Mouse (Mus musculus): ENCODE data around the gene Qsox1. TPM values are rescaled to one million over a fixed set of nuclear protein-coding genes. Genes with fewer than 3 reads are reported as not detected.

The Qsox1 gene
- polyA plus RNA-seq, 1 experiment from 2014 or later = 12.5 TPM

DNA sequence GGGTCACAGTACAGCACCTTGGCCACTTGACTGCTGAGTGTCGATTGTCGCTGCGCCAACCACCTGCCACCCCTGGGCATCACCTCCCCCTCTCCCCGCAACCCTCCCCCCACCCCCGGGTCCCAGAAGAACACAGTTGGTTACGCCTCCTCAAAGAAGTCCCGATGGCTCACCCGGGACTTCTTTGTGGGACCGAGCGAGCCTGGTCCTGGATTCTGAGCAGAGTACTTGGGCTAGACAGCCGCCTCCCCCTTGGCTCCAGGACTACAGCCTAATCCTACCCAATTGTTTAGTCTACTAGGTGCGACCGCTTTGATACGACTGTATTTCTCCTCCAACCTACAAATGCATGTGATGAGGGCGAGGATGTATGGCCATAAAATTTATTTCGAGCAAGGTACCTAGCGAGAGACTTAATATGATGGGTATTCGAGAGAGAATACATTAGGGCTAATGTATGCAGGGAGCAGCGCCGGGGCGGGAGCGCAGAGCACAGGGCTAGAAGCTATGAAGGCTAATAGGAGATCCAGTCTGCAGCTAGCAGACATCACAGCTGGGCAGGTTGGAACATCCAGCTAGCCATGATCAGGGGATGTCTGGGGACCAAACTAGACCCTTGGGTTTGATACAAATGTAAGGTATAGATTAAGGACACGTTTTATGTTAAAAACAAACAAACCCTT is 83.4 kb downstream of the Qsox1 start:
- H3K36me3 ChIP-seq (ENCODE audit: control insufficient read depth, insufficient read depth, low read length) = no peaks in the 10 kb centered on the region
- peak overlapping the region; percentile 13; the same call in 1 of the 2 replicates for H3K4me3 ChIP-seq (ENCODE audit: low read depth, low read length)
- H3K4me1 ChIP-seq (replicated peaks; ENCODE audit: control insufficient read depth, insufficient read depth, low read length) = no peaks in the 10 kb centered on the region; the same call in 1 of the 2 replicates
- H3K9me3 ChIP-seq (ENCODE audit: control insufficient read depth, low read length) = no peaks in the 10 kb centered on the region
- DNase-seq (ENCODE audit: low spot score) = no peak
- H3K4me2 ChIP-seq (replicated peaks; ENCODE audit: low read depth, low read length) = peak overlapping the region; percentile 9; the same call in 1 of the 2 replicates
- H3K27ac ChIP-seq (ENCODE audit: low read depth, low read length) = no peak overlapping the region
- peaks cover 72% of the 10 kb centered on the region for H3K27me3 ChIP-seq (ENCODE audit: control insufficient read depth, insufficient read depth, low read length)
- whole genome bisulfite sequencing = 1% methylated on average over 23 of the region's 23 CpGs
- no peak overlapping the region for H3K9ac ChIP-seq (ENCODE audit: low read depth, low read length)
- peak; percentile 61 for ATAC-seq (ENCODE audit: low FRiP score)

GRCm38 (mm10) chr1:155727830-155728229 is 84.9 kb downstream of the Qsox1 start:
- 28% methylated on average over 10 of the region's 10 CpGs for WGBS

More at GRCm38 (mm10) chr1:155727830-155728229, 84.9 kb downstream of the Qsox1 start:
- Histone ChIP-seq H3K4me2 (replicated peaks; ENCODE audit: low read depth, low read length) (no peak overlapping the region), H3K27me3 (ENCODE audit: control insufficient read depth, insufficient read depth, low read length) (peaks cover 72% of the 10 kb centered on the region), H3K4me3 (ENCODE audit: low read depth, low read length) (no peak overlapping the region), H3K27ac (ENCODE audit: low read depth, low read length) (no peak overlapping the region), H3K36me3 (ENCODE audit: control insufficient read depth, insufficient read depth, low read length) (no peaks in the 10 kb centered on the region), H3K9ac (ENCODE audit: low read depth, low read length) (no peak overlapping the region), H3K9me3 (ENCODE audit: control insufficient read depth, low read length) (no peaks in the 10 kb centered on the region), H3K4me1 (replicated peaks; ENCODE audit: control insufficient read depth, insufficient read depth, low read length) (no peaks in the 10 kb centered on the region; the same call in 1 of the 2 replicates)
- DNase-seq (ENCODE audit: low spot score) (no peak), ATAC-seq (ENCODE audit: low FRiP score) (no peak)

Other genes with a start within 250 kb of the Qsox1 start
- 5.1 and 7.9 TPM in 2 replicates for gene Lhx4, start 61.2 kb downstream of the Qsox1 start, polyA plus RNA-seq (2014; fragmentation: Nextera tagmentation; extraction: Ambion mirVana)
- 7.7 and 17.5 TPM in 2 replicates for gene Cep350, start 160.4 kb upstream of the Qsox1 start, polyA plus RNA-seq (2014; fragmentation: Nextera tagmentation; extraction: Ambion mirVana)
- 112 and 123 TPM in 2 replicates for gene Tor1aip2, start 222.5 kb upstream of the Qsox1 start, polyA plus RNA-seq (2014; fragmentation: Nextera tagmentation; extraction: Ambion mirVana)
- gene Tor1aip1, start 223.6 kb upstream of the Qsox1 start, polyA plus RNA-seq (2014; fragmentation: Nextera tagmentation; extraction: Ambion mirVana) = 38.8 and 44.1 TPM in 2 replicates

All from hindbrain, embryonic 11.5 days (tissue).